Mouse (Mus musculus) thymus, adult 2 months (tissue): ENCODE data around the gene Ccdc183.

ENCODE experiments used
- CTCF ChIP-seq: fragments of 200-500 bp; IDR thresholded peaks from 2 replicates; pipeline ENCODE4 v1.5.1; 2012; ENCODE audit warnings: mild to moderate bottlenecking, control low read depth, low read length, moderate library complexity, borderline replicate concordance; ENCODE audit not compliant: control insufficient read depth, poor library complexity, insufficient read depth; ENCODE audit errors: extremely low read depth
- POLR2A ChIP-seq: fragments of 200-500 bp; IDR thresholded peaks from 2 replicates; pipeline ENCODE4 v1.6.1; 2012; ENCODE audit warnings: mild to moderate bottlenecking, low read length, control low read depth, moderate library complexity; ENCODE audit not compliant: control insufficient read depth, poor library complexity, insufficient read depth; ENCODE audit errors: extremely low read depth

DNA sequence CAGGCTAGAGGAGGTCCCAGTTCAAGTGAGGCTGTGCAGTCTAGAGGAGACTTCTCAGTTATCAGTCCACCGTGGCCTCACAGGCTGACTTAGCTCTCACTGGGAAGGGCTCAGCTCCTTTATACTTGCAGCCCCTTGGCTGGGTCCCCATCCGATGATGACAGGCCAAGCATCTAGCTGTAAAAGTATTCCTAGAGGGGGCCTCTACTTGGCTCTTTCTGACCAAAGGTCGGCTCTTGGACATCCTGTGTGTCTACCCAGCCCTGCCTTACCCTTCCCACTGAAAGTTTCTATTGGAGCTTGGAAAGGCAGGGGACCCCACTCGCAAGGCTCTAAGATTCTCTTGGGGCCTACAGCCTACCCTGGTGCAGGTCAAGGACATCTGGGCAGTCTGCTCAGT, 46.3 kb downstream of the Ccdc183 start:
- TF ChIP-seq POLR2A (no peak), CTCF (no peak)
